Mouse (Mus musculus) forebrain, embryonic 15.5 days (tissue): Measurements from ENCODE around the gene Odf3b. TPM values are rescaled to one million over a fixed set of nuclear protein-coding genes. Genes with fewer than 3 reads are reported as not detected.

Experiments used
- polyA plus RNA-seq: library from polyadenylated mRNA; unstranded; fragments of >200 nt; fragmentation: Nextera tagmentation; extraction: Ambion mirVana; gene quantifications from 2 replicates; pipeline ENCODE4 v1.2.1, GENCODE M21; 2015

The Odf3b gene
- polyA plus RNA-seq, 1 experiment from 2014 or later, result 4.0 TPM

Other genes with a start within 250 kb of the Odf3b start
- 5.5 and 5.8 TPM in 2 replicates for gene Mapk12, start 238.6 kb downstream of the Odf3b start, polyA plus RNA-seq
- 42.8 and 42.9 TPM in 2 replicates for gene Mapk11, start 229.7 kb downstream of the Odf3b start, polyA plus RNA-seq
- 113 and 118 TPM in 2 replicates for gene Plxnb2, start 198.5 kb downstream of the Odf3b start, polyA plus RNA-seq
- 58.5 and 62.2 TPM in 2 replicates for gene Dennd6b, start 182.8 kb downstream of the Odf3b start, polyA plus RNA-seq
- gene Ppp6r2, start 167.7 kb downstream of the Odf3b start, polyA plus RNA-seq, result 79.8 and 83.6 TPM in 2 replicates
- gene Sbf1, start 64.0 kb downstream of the Odf3b start, polyA plus RNA-seq, result 79.0 and 83.4 TPM in 2 replicates
- not detected in 2 replicates for gene Adm2, start 56.6 kb downstream of the Odf3b start, polyA plus RNA-seq
- gene Miox, start 44.9 kb downstream of the Odf3b start, polyA plus RNA-seq, result not detected in 2 replicates
- gene Lmf2, start 23.6 kb downstream of the Odf3b start, polyA plus RNA-seq, result 31.6 and 33.0 TPM in 2 replicates
- gene Ncaph2, start 23.6 kb downstream of the Odf3b start, polyA plus RNA-seq, result 127 and 149 TPM in 2 replicates
- gene Sco2, start 5.4 kb downstream of the Odf3b start, polyA plus RNA-seq, result 9.0 and 10.2 TPM in 2 replicates
- gene Tymp, start 2.2 kb downstream of the Odf3b start, polyA plus RNA-seq, result 1.8 and 2.4 TPM in 2 replicates
- gene Klhdc7b, start 5.6 kb upstream of the Odf3b start, polyA plus RNA-seq, result not detected in 2 replicates
- gene Syce3, start 31.2 kb upstream of the Odf3b start, polyA plus RNA-seq, result not detected in 2 replicates
- gene Cpt1b, start 46.6 kb upstream of the Odf3b start, polyA plus RNA-seq, result 0.52 and 0.95 TPM in 2 replicates
- 5.5 and 6.4 TPM in 2 replicates for gene C730034F03Rik, start 50.3 kb upstream of the Odf3b start, polyA plus RNA-seq
- 0.29 TPM in 1 of 2 replicates, not detected in the other for gene Gm44502, start 50.4 kb upstream of the Odf3b start, polyA plus RNA-seq
- gene Chkb, start 50.6 kb upstream of the Odf3b start, polyA plus RNA-seq, result 70.5 and 75.8 TPM in 2 replicates
- 65.0 and 68.2 TPM in 2 replicates for gene Mapk8ip2, start 74.6 kb upstream of the Odf3b start, polyA plus RNA-seq
- gene Arsa, start 98.1 kb upstream of the Odf3b start, polyA plus RNA-seq, result 23.6 and 23.8 TPM in 2 replicates
- gene Shank3, start 120.3 kb upstream of the Odf3b start, polyA plus RNA-seq, result 10.7 and 13.0 TPM in 2 replicates
- 1.6 and 1.7 TPM in 2 replicates for gene Acr, start 189.0 kb upstream of the Odf3b start, polyA plus RNA-seq
- 55.7 and 55.9 TPM in 2 replicates for gene Rabl2, start 212.6 kb upstream of the Odf3b start, polyA plus RNA-seq